Mouse (Mus musculus): ENCODE measurements around the gene Selenom.

- TF ChIP-seq CTCF (IDR thresholded peaks at IDR 0.05; ENCODE audit: borderline replicate concordance, insufficient read depth, low read depth, low read length) = no peak
- TF ChIP-seq POLR2A (IDR thresholded peaks at IDR 0.05; ENCODE audit: borderline replicate concordance, insufficient read depth, low read length) = no peak
Measured at GRCm38 (mm10) chr11:3547969-3548368, 33.5 kb downstream of the Selenom start.
